Mouse (Mus musculus): ENCODE data around the gene Jpt1.
"Not testable (repeated sequence)": the region's sequence is repeated elsewhere in the genome, so short reads cannot be mapped to it uniquely, and the experiment has no call there.

Jpt1 gene

DNA sequence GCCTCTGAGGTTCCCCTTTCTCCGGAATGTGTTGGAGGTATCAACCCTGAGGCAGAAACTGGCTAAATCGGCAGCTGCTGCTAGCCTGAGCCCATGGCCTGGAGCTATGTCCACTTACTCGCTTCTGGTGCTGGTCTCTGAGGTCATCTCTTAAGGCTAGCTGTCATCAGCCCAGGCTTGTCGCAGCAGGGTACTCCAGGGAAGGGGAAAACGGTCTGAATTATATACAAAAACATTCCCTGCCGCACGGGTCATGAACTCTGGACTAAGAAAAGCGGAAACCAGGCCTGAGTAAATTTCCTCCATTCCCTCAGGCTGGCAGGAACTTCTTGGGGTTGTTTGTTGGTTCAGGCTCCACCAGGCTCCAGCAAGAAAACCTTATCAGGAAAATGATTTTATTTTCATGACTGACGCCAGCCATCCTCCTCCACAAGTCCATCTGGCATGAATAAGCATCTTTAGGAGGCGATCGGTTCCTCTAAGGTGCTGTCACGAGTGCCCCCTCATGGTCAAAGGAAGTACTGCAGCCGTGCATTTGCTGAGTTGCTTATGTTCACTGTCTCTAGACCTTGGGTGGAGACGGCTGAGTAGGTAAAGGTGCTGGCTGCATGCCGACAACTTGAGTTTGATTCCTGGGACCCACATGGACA is 40.4 kb downstream of the Jpt1 start:
- peak; percentile 98 for DNase-seq

DNA sequence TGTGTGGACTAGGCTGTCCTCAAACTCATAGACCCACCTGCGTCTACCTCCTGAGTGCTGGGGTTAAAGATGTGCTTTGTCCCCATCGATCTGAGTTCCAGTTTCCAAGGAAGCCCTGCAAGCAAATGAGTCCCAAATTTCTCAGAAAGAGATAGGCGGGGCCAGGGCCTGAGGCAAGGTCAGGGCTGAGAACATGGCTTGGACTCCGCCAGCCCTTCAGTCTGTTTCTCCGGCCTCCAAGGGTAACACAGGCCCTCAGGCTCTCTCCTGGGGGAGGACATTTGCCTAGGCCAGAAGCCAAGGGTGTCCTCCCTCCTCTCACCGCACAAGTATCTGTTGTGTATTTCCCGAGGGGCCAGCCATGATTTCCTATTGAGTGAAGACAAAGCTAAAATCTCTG is 42.0 kb downstream of the Jpt1 start:
- no peak for DNase-seq

- DNase-seq = no peak
Measured at GRCm38 (mm10) chr11:115467217-115467618, 47.0 kb downstream of the Jpt1 start.

DNA sequence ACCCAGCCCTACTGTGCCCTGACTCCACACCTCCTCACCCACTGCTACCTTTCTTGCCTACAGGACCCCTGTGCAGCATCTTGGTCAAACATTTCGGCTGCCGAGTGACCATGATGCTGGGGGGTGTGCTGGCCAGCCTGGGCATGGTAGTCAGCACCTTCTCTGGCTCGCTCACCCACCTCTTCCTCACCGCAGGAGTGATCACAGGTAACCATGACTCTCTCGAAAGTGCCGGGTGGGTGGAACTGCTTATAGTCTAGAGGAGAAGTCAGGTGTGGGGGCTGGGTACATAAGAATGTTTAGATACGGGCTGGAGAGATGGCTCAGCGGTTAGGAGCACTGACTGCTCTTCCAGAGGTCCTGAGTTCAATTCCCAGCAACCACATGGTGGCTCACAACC is 49.3 kb downstream of the Jpt1 start:
- no peak for DNase-seq

- DNase-seq = no peak
Measured at GRCm38 (mm10) chr11:115463397-115463796, 50.8 kb downstream of the Jpt1 start.

DNA sequence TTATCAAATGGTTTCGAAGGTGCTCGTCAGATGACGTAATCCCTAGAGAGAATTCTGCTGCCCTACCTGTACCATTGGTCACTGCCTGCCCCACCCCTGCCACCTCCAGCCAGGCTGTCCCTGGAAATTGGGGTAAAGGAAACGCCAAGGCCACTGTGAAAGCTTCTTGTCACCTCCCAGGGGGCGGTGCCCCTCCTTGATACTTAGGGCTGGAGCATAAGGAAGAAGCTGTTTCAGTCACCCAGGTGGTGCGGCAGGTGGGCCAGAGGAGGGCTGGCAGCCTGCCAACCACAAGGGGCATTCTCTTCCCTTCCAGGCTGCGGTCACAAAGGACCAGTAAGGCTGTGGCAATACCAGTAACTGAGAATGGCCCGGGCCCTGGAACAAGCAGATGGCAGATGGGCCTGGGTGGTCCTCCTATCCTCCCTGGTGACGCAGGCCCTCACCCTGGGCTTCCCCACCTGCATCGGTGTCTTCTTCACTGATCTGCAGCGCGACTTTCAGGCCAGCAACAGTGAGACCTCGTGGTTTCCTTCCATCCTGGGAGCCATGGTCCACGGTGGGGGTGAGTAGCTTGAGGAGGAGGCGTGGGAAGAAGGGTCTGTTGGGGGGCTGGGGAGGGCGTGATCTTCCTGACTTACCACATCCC is 51.8 kb downstream of the Jpt1 start, which contains the start of gene Slc16a5:
Gene Slc16a5 (plus strand): TSS at position 232 of the 649 bp plus-strand sequence.
- no peak for DNase-seq

DNA sequence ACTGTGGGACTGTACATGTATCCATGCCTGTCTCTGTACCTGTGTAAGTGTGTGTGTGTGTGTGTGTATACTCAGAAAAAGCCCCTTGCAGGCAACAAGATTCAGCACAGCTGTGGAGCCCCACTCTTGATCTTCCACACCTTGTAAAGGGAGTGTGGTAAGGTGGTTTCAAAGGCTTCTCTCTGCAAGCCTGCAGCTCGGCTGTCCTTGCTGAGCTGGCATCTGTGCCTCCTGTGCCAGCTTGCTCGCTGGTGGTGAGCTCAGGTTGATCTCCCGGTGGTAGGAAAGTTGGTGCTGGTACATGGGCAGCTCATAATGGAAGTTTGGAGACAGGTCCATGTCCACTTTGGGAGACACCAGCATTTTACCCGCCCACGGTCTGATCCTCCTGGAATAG is 52.3 kb downstream of the Jpt1 start:
- no peak for DNase-seq

DNA sequence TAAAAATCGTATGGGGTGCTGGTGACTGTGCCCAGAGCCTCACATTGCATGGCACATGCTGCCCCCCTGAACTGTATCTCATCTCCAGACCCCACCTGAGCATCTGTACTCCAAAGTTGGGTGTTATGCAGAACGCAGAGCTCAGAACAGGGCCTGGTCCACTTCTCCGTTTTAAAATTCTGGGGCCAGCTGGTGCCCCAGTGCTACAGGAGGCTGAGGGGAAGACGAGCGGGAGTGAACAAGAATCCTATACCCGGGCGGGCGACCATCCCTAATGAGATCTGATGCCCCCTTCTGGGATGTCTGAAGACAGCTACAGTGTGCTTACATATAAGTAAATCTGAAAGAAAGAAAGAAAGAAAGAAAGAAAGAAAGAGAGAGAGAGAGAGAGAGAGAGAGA is 53.2 kb downstream of the Jpt1 start:
- DNase-seq = no peak

GRCm38 (mm10) chr11:115457405-115457804 is 56.8 kb downstream of the Jpt1 start:
- no peak for DNase-seq

- no peak for DNase-seq
Measured at GRCm38 (mm10) chr11:115456182-115456581, 58.0 kb downstream of the Jpt1 start.

DNA sequence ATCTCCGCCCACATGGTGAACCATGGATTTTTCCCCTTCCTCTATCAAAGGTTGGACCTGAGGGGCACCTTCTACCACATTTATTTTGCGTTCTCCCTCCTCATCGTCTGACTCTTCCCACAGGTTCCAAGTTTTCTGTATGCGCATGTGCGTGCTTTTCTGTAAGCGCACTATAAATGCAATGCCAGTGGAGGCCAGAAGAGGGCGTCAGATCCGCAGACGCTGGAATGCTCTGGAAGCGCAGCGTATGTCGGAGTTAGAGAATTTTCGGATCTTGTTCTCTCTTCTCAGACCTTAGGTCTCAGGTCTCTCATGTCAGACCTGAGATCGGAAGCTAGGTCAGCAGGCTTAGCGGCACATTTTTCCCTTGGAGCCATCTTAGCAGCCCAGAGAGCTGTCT is 58.6 kb downstream of the Jpt1 start:
- no peak for DNase-seq

DNA sequence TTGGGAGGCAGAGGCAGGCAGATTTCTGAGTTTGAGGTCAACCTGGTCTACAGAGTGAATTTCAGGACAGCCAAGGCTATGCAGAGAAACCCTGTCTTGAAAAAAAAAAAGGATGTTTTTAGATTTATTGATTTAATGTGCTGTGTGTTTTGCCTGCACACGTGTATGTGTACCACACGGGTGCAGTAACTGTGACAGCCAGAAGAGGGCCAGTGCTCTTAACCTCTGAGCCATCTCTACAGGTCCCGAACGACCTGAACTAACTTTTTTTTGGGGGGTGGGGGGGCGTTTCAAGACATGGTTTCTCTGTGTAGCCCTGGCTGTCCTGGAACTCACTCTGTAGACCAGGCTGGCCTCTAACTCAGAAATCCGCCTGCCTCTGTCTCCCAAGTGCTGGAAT is 59.4 kb downstream of the Jpt1 start:
- DNase-seq = not testable (repeated sequence)

GRCm38 (mm10) chr11:115453306-115453705 is 60.9 kb downstream of the Jpt1 start:
- no peak for DNase-seq

- DNase-seq = no peak
Measured at GRCm38 (mm10) chr11:115452281-115452860, 61.8 kb downstream of the Jpt1 start.

- no peak for DNase-seq
Measured at GRCm38 (mm10) chr11:115451781-115452241, 62.4 kb downstream of the Jpt1 start.

- no peak for DNase-seq
Measured at GRCm38 (mm10) chr11:115450176-115450575, 64.0 kb downstream of the Jpt1 start.

GRCm38 (mm10) chr11:115448998-115449397 is 65.2 kb downstream of the Jpt1 start:
- no peak for DNase-seq

- no peak for DNase-seq
Measured at GRCm38 (mm10) chr11:115448075-115448474, 66.1 kb downstream of the Jpt1 start.

Data from cerebellum, adult 8-10 months (tissue).